Mouse (Mus musculus) embryo, embryonic 11.5 days (tissue): ENCODE measurements around the gene Pard3.

Experiments used
- DNase-seq: peaks from one replicate; pipeline ENCODE4 v3.0.0-alpha.2; 2012; ENCODE audit warnings: low read depth, low spot score

Gene Pard3

DNA sequence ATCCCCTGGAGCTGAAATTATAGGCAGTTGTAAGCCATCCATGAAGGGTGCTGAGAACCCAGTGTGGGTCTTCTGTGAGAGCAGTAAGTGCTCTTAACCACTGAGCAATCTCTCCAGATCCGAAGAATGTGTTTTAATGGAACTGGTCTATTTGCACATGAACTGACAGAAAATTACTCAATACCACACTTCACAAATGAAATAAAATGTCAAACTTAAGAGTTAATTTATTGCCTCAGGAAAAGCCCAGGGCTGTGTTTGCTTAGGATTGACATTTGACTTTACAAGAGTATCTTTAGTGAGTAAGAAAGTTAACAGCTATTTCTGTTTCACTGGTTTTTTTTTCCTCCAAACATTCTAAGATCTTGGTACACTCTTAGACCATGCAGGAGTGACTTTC is 23.7 kb downstream of the Pard3 start:
- DNase-seq = no peak

GRCm38 (mm10) chr8:127088372-127088771 is 24.7 kb downstream of the Pard3 start:
- peak; percentile 31 for DNase-seq

GRCm38 (mm10) chr8:127089021-127089420 is 25.3 kb downstream of the Pard3 start:
- DNase-seq = no peak

DNA sequence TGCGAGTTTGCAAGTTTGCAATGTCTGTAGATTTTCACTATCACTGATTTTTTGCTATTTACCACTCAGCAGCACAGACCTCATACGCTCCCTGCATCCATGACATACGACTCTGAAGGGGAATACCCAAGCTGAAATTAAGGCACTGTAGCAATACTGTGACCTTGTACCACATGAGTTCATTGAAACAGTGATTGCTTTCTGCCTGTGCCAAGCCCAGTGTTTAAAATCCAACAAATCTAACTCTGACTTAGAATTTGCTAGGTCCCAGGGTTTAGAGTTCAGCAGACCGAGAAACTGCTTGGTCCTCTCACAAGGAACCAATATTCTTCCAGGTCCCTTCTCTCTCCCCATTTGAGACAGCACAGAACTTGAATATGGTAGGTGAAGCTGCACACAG is 26.7 kb downstream of the Pard3 start:
- no peak for DNase-seq

DNA sequence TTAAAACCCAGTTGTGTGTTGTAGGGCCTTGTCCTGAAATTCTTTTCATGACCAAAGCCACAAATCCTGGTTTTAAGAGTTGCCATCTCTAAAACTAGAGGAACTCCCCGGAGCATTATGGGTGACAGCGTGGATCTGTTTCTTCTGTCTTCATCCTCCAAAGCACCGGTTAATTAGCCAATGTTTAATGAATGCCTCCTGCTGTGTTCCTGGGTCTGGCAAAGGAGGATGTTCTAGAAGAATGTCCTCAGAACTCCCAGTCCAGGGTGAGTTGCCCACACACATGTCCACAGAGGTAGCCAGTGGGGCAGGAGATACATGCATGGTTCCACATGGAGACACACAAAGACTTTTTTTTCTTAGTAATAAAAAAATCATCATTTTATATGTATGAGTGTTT is 28.2 kb downstream of the Pard3 start:
- DNase-seq = no peak

- DNase-seq = peak; percentile 43
Observed at GRCm38 (mm10) chr8:127092383-127093112, 28.9 kb downstream of the Pard3 start.

DNA sequence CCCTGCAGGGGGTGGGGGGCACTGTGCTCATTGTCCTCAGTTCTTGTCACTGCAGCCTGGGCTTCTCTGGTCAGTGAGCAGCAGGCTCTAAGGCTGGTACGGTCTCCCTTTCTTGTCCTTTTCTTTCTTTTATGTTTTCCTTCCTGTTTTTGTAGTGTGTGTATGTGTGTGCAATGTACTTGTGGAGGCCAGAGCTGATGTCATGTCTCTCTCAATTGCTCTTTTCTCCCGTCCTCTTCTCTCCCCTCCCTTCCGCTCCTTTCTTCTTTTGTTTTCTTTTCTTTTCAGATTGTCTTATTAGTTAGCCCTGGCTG is 29.4 kb downstream of the Pard3 start:
- DNase-seq = no peak

DNA sequence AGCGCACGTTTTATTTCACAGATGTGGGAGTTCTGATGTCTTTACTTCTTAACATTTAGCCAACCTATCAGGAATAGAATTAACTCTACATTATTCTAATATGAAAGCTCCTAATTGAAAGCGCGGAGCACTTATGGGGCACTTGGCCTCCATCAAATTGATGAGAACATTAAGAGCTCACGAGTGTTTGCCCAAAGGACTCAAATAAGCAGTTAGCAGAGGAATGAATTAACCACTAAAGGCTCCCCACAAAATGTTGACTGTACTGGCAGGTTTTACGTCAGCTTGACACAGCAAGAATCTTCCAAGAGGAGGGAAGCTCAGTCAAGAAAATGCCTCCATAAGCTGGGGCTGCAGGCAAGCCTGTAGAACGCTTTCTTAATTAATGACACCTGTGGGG is 32.1 kb downstream of the Pard3 start:
- DNase-seq = no peak

GRCm38 (mm10) chr8:127099439-127100090 is 35.9 kb downstream of the Pard3 start:
- no peak for DNase-seq

DNA sequence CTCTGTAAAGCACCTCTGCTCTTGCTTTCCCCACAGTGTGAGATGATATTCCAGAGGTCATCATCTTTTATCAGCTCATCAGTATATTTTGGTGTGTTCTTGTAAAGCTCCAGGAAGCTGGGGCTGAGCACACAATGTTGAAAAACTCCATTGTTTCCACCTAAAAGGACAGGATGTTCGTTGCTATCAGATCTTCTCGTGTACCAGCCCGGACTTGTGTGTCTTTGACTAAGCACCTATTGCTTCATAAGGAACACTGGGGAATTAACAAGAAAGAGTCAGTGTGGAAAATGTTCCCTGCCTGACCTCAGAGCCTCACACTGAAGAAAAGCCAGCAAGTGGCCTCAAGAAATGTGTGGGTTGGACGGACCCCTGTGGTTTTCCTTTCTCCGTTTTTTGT is 39.6 kb downstream of the Pard3 start:
- no peak for DNase-seq

GRCm38 (mm10) chr8:127104616-127105015 is 40.9 kb downstream of the Pard3 start:
- DNase-seq = no peak

GRCm38 (mm10) chr8:127107928-127108327 is 44.2 kb downstream of the Pard3 start:
- no peak for DNase-seq

DNA sequence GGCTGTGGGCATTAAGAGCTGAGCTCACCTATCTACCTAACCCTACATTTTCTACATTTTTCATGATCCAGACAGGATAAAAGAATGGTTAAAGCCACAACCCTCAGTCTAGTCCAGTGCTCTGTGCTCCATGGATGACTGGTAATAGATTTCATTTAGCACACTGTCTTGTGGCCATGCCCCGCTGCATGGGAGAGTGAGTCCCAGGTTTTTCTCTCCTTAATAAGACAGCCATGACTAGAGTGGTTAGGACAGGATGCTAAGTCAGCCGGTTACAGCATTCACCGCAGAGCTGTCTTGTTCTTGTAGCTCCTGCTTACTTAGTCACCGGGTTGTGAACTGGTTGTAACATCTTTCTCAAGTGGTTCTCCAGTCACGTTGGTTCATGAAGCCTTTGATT is 49.5 kb downstream of the Pard3 start:
- DNase-seq = no peak

DNA sequence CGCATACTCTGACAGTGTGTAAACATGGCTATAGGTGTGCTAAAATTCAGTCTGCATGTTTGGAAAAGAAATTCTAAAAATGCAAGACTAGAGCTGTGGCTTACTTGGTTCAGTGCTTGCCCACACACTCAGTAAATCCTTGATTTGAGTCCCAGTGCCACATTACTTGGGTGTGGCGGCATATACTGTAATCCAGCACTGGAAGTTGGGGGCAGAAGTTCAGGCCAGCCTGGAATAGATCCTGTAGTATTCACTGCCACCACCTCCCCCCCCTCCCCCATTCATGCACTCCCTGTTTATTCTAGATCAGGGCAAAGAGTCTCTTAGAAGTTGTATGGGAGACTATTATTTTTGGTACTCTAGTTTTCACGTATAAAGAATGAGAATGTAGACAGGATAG is 52.1 kb downstream of the Pard3 start:
- DNase-seq = no peak

DNA sequence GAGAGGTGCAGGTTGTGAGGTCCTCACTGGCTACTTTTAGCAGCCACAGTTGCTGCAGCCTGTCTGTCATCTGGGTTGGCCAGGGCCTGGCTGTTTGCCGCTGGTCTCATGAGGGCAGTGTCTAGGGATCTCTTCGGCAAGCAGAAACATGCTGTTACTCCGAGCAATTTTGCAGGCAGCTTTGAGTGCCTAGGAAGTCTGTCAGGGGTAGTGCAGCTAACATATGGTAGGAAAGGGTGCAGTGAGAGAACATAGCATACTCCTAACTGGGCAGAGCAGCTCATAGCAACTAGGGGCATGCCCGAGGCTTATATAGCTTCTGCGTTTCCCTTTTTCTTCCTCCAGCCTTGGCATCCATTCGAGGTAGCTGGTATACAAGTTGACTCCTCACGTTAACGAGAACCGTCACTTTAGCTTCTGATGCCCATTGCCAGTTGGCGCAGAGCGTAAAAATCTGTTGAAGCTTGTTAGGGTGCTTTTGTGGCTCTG is 54.7 kb downstream of the Pard3 start:
- DNase-seq = no peak

DNA sequence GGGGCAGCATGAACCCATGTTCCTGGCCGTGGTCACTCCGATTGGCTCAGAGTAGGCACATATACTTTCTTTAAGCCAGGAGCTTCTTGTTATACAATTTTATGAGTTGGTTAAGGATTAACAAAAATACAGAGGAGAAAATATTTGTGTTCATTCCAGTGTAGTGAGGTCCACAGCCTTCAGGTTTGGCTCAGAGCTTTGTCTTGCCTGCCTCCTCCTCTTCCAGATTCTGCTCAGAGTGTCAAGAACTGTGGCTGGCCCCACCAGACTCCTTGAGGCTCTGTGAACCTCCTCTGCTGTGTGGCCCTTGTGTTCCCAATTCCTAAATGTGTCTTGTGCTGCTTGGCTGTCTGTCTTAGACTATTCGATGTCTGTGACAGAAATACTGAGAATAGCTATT is 59.7 kb downstream of the Pard3 start:
- DNase-seq = no peak

- no peak for DNase-seq
Observed at GRCm38 (mm10) chr8:127124795-127125194, 61.1 kb downstream of the Pard3 start.

- DNase-seq = no peak
Observed at GRCm38 (mm10) chr8:127125686-127126683, 62.3 kb downstream of the Pard3 start.

- DNase-seq = no peak
Observed at GRCm38 (mm10) chr8:127128781-127129396, 65.2 kb downstream of the Pard3 start.

DNA sequence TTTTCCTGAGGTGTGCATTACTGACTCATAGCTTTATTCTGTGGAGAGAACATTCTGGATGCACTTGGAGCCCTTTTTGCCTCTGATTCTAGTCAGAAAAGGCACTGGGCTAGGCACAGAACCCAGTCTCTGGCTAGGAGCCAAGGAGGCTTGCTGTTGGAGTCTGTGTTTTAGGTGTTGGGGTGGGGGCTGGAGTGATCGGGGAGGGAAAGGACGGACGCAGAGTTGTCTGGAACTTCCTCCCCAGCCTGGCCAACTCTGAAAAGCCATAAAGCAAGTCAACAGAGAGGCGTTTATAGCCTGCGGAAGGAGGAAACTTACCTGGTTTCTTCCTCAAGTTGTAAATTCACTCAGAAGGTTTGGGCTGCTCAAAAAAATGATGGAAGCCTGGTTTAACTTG is 70.6 kb downstream of the Pard3 start:
- DNase-seq = no peak

GRCm38 (mm10) chr8:127136201-127136600 is 72.5 kb downstream of the Pard3 start:
- no peak for DNase-seq

DNA sequence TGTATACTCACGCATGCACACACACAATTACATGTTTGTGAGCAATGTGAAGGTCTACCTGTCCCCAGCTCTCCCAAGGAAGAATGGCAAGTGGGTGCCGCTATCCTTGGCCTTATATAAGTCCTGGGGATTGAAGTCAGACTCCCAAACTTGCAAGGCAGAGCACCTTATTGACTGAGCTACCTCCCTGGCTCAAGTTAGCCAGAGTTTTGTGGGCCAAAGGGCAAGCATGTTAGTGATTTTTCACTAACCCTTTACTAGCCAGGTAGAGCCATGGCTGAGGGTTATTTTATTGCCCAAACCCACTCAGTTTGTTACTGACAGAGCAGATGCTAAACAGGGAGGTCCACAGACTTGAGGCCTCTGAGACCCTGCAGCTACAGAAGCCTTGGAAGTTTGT is 73.1 kb downstream of the Pard3 start:
- no peak for DNase-seq
